Mouse (Mus musculus) embryo, embryonic 9.5 days (tissue): ENCODE measurements around the gene Arhgef28.

Experiments used
- DNase-seq: peaks from one replicate; pipeline ENCODE4 v3.0.0-alpha.2; 2017; ENCODE audit errors: extremely low spot score

Arhgef28 gene

GRCm38 (mm10) chr13:97918117-97918900 lies 287.9 kb downstream of the Arhgef28 start:
- no peak for DNase-seq

- DNase-seq, result no peak
These were observed 295.2 kb downstream of the Arhgef28 start for GRCm38 (mm10) chr13:97911013-97911412.

- DNase-seq, result no peak
These were observed 303.4 kb downstream of the Arhgef28 start for GRCm38 (mm10) chr13:97902821-97903220.

- no peak for DNase-seq
These were observed 305.9 kb downstream of the Arhgef28 start for GRCm38 (mm10) chr13:97900380-97900758.

- no peak for DNase-seq
These were observed 306.4 kb downstream of the Arhgef28 start for GRCm38 (mm10) chr13:97899604-97900379.

- DNase-seq, result no peak
These were observed 307.6 kb downstream of the Arhgef28 start for GRCm38 (mm10) chr13:97898590-97898989.

- no peak for DNase-seq
These were observed 313.0 kb downstream of the Arhgef28 start for GRCm38 (mm10) chr13:97893031-97893825.

GRCm38 (mm10) chr13:97892089-97892884 lies 314.0 kb downstream of the Arhgef28 start:
- no peak for DNase-seq

- DNase-seq, result no peak
These were observed 318.2 kb downstream of the Arhgef28 start for GRCm38 (mm10) chr13:97888046-97888445.

- DNase-seq, result no peak
These were observed 318.7 kb downstream of the Arhgef28 start for GRCm38 (mm10) chr13:97887558-97887957.

- no peak for DNase-seq
These were observed 322.6 kb downstream of the Arhgef28 start for GRCm38 (mm10) chr13:97883629-97884028.

GRCm38 (mm10) chr13:97876450-97876849 lies 329.8 kb downstream of the Arhgef28 start:
- DNase-seq, result no peak

- DNase-seq, result no peak
These were observed 330.2 kb downstream of the Arhgef28 start for GRCm38 (mm10) chr13:97876031-97876430.

GRCm38 (mm10) chr13:97869428-97869827 lies 336.8 kb downstream of the Arhgef28 start:
- no peak for DNase-seq

- peak; percentile 30 for DNase-seq
These were observed 338.8 kb downstream of the Arhgef28 start for GRCm38 (mm10) chr13:97867322-97867962.

GRCm38 (mm10) chr13:97859071-97859470 lies 347.2 kb downstream of the Arhgef28 start:
- DNase-seq, result no peak

- DNase-seq, result no peak
These were observed 348.4 kb downstream of the Arhgef28 start for GRCm38 (mm10) chr13:97857860-97858259.

GRCm38 (mm10) chr13:97853356-97853968 lies 352.8 kb downstream of the Arhgef28 start:
- DNase-seq, result no peak
